Mouse (Mus musculus): ENCODE data around the gene Sf3a3. TPM values are rescaled to one million over a fixed set of nuclear protein-coding genes. Genes with fewer than 3 reads are reported as not detected.
A peak's percentile ranks its signal among the peaks of the same experiment; 100 is the strongest.

The Sf3a3 gene
- polyA plus RNA-seq, 2 experiments, result 42.1 to 59.2 TPM

DNA sequence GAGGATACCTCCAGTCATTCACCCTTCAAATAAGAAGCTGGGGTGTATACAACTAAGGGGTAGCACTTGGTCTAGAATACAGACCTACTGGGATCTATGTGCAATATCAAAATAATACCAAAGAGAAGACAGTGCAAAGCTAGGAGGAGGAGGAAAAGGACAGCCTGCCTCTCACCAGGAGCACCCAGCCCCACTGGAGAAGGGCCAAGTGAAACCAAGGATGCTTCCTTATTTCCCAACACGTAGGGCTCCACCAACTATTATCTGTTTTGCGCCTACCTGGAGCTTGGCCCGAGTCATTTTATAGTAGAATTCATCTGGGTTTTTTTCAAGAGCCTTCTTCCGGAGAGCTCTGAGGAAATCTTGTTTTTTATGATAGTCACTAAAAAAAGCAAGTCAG lies 31.1 kb upstream of the Sf3a3 start:
- Histone ChIP-seq H3K36me3 (replicated peaks; ENCODE audit: control insufficient read depth, insufficient read depth, low read depth) (peaks cover 34% of the 10 kb centered on the region), H3K9me3 (ENCODE audit: control insufficient read depth, low read length) (no peaks in the 10 kb centered on the region), H3K4me1 (replicated peaks; ENCODE audit: control insufficient read depth in 2 of 2, insufficient read depth in 2 of 2, low read length in 1 of 2) (no peaks in the 10 kb centered on the region), H3K9ac (replicated peaks) (no peak overlapping the region), H3K4me3 (ENCODE audit: insufficient read depth in 1 of 2, low read depth in 2 of 2, low read length in 2 of 2) (no peak overlapping the region), H3K27me3 (ENCODE audit: control insufficient read depth, insufficient read depth, low read length) (no peaks in the 10 kb centered on the region), H3K4me2 (ENCODE audit: low read depth) (no peak overlapping the region), H3K27ac (no peak overlapping the region)
- WGBS (ENCODE audit: insufficient replicate concordance), result 78% methylated on average over 4 of the region's 4 CpGs
- DNase-seq (ENCODE audit: low read depth in 3 of 3, low spot score in 3 of 3) (no peak), ATAC-seq (ENCODE audit: insufficient read depth) (no peak)
- TF ChIP-seq EP300 (IDR thresholded peaks at IDR 0.05; ENCODE audit: low read depth) (no peak), CTCF (IDR thresholded peaks at IDR 0.05; ENCODE audit: low read depth) (no peak)

DNA sequence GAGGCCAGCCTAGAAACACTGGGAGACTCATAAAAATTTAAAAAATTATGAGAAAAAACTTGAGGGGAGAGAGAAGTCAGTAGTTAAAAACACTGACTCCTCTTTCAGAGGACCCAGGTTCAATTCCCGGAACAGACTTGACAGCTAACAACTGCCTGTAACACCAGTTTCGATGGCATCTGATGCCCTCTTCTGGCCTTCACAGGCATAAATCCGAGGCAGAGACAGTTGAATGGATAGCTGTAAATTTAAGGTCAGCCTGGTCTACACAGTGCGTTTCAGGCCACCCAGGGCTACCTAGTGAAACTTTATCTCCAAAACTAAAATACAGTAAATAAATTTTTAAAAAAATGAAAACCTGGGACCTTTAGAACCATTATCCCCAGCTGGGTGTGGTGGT lies 29.6 kb upstream of the Sf3a3 start:
- Histone ChIP-seq H3K9ac (replicated peaks) (no peak overlapping the region), H3K4me3 (ENCODE audit: insufficient read depth in 1 of 2, low read depth in 2 of 2, low read length in 2 of 2) (no peak overlapping the region), H3K36me3 (replicated peaks; ENCODE audit: control insufficient read depth, insufficient read depth, low read depth) (peaks cover 28% of the 10 kb centered on the region), H3K9me3 (ENCODE audit: control insufficient read depth, low read length) (no peaks in the 10 kb centered on the region), H3K4me2 (ENCODE audit: low read depth) (no peak overlapping the region), H3K27ac (no peak overlapping the region), H3K27me3 (ENCODE audit: control insufficient read depth, insufficient read depth, low read length) (no peaks in the 10 kb centered on the region), H3K4me1 (replicated peaks; ENCODE audit: control insufficient read depth in 2 of 2, insufficient read depth in 2 of 2, low read length in 1 of 2) (no peaks in the 10 kb centered on the region)
- 64% methylated on average over 4 of the region's 4 CpGs for WGBS (ENCODE audit: insufficient replicate concordance)
- peak; percentile 43 for TF ChIP-seq CTCF (IDR thresholded peaks at IDR 0.05; ENCODE audit: low read depth)
- no peak for TF ChIP-seq EP300 (IDR thresholded peaks at IDR 0.05; ENCODE audit: low read depth)
- no peak for DNase-seq (ENCODE audit: low read depth in 3 of 3, low spot score in 3 of 3)
- ATAC-seq (ENCODE audit: insufficient read depth), result no peak

DNA sequence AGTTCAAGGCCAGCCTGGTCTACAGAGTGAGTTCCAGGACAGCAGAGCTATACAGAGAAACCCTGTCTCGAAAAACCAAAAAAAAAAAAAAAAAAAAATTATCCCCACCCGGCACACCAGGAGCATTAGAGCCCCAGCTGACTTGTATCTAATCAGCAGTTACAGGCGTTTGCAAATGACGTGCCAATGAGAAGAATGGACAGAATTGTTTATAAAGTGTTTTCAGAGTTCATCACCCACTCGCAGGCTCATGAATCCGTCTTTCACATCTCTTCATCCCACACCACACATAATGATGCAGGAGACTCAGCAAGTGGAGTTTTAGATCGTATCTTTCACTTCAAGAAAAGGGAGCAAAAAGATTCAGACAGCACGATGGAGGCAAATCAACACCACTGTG lies 29.1 kb upstream of the Sf3a3 start:
- TF ChIP-seq EP300 (IDR thresholded peaks at IDR 0.05; ENCODE audit: low read depth), result no peak
- TF ChIP-seq CTCF (IDR thresholded peaks at IDR 0.05; ENCODE audit: low read depth), result no peak
- Histone ChIP-seq H3K36me3 (replicated peaks; ENCODE audit: control insufficient read depth, insufficient read depth, low read depth) (peaks cover 28% of the 10 kb centered on the region), H3K27ac (no peak overlapping the region), H3K9ac (replicated peaks) (no peak overlapping the region), H3K9me3 (ENCODE audit: control insufficient read depth, low read length) (no peaks in the 10 kb centered on the region), H3K4me3 (ENCODE audit: insufficient read depth in 1 of 2, low read depth in 2 of 2, low read length in 2 of 2) (no peak overlapping the region), H3K27me3 (ENCODE audit: control insufficient read depth, insufficient read depth, low read length) (no peaks in the 10 kb centered on the region), H3K4me2 (ENCODE audit: low read depth) (no peak overlapping the region), H3K4me1 (replicated peaks; ENCODE audit: control insufficient read depth in 2 of 2, insufficient read depth in 2 of 2, low read length in 1 of 2) (no peaks in the 10 kb centered on the region)
- DNase-seq (ENCODE audit: low read depth in 3 of 3, low spot score in 3 of 3) (no peak), ATAC-seq (ENCODE audit: insufficient read depth) (no peak)
- WGBS (ENCODE audit: insufficient replicate concordance), result 57% methylated on average over 8 of the region's 8 CpGs

DNA sequence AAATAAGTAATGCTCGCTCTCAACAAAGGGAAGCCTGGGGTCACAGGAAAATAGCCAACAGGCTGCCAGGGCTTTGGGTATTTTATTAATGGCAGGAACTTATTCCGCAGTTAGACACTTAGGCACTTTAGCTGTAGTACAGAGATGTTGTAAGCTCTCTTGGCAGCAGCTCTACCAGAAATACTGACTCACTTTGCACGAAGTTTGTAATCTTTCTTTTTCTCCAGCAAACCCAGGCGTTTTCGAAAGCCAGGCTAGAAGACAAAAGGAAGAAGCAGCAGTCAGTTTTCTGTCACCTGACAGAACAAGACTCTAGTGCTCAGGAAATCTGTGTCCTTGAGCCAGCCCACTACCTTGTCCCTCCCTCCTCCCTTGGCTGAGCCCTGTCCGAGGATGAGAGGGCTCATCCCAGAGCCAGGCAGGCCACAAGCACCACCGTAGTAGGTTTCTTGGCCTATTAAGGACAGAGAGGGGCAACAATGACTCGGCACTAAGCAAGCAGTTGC lies 28.6 kb upstream of the Sf3a3 start:
- Histone ChIP-seq H3K9me3 (ENCODE audit: control insufficient read depth, low read length) (no peaks in the 10 kb centered on the region), H3K4me3 (ENCODE audit: insufficient read depth in 1 of 2, low read depth in 2 of 2, low read length in 2 of 2) (no peak overlapping the region), H3K27me3 (ENCODE audit: control insufficient read depth, insufficient read depth, low read length) (no peaks in the 10 kb centered on the region), H3K9ac (replicated peaks) (no peak overlapping the region), H3K36me3 (replicated peaks; ENCODE audit: control insufficient read depth, insufficient read depth, low read depth) (peaks cover 25% of the 10 kb centered on the region), H3K4me1 (replicated peaks; ENCODE audit: control insufficient read depth in 2 of 2, insufficient read depth in 2 of 2, low read length in 1 of 2) (no peaks in the 10 kb centered on the region; a peak in 1 of 4 replicates), H3K27ac (no peak overlapping the region), H3K4me2 (ENCODE audit: low read depth) (no peak overlapping the region)
- DNase-seq (ENCODE audit: low read depth in 3 of 3, low spot score in 3 of 3) (no peak), ATAC-seq (ENCODE audit: insufficient read depth) (no peak)
- no peak for TF ChIP-seq EP300 (IDR thresholded peaks at IDR 0.05; ENCODE audit: low read depth)
- TF ChIP-seq CTCF (IDR thresholded peaks at IDR 0.05; ENCODE audit: low read depth), result no peak
- 70% methylated on average over 8 of the region's 8 CpGs for WGBS (ENCODE audit: insufficient replicate concordance)

DNA sequence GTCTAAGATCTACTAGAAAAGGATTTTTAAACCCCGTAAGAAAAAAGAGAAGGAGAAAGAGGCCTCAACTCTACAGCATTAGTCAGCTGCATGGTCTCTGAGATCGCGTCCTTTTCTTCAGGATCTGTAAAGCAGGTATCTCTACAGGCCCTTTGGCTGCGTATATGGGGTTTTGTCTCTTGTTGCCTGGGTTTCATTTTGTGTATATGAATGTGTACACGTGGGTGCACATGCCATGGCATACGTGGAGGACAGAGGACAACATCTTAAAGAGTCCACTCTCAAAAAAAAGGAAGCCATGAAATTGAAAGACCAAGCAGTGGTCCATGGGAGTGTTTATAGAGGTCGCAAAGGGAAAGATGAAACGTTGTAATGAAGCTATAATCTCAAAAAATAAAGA lies 23.1 kb upstream of the Sf3a3 start:
- no peak for ATAC-seq (ENCODE audit: insufficient read depth)
- Histone ChIP-seq H3K4me2 (ENCODE audit: low read depth) (peak overlapping the region; percentile 80), H3K4me3 (ENCODE audit: insufficient read depth in 1 of 2, low read depth in 2 of 2, low read length in 2 of 2) (no peak overlapping the region), H3K4me1 (replicated peaks; ENCODE audit: control insufficient read depth in 2 of 2, insufficient read depth in 2 of 2, low read length in 1 of 2) (peaks cover 7 to 18% of the 10 kb centered on the region in 2 experiments; a peak in 3 of 4 replicates), H3K9me3 (ENCODE audit: control insufficient read depth, low read length) (no peaks in the 10 kb centered on the region), H3K36me3 (replicated peaks; ENCODE audit: control insufficient read depth, insufficient read depth, low read depth) (no peaks in the 10 kb centered on the region; the same call in none of the 2 replicates), H3K27ac (peak overlapping the region; percentile 13), H3K9ac (replicated peaks) (peak overlapping the region; percentile 23; the same call in 1 of the 2 replicates), H3K27me3 (ENCODE audit: control insufficient read depth, insufficient read depth, low read length) (no peaks in the 10 kb centered on the region)
- WGBS (ENCODE audit: insufficient replicate concordance), result 58% methylated on average over 8 of the region's 8 CpGs
- TF ChIP-seq CTCF (IDR thresholded peaks at IDR 0.05; ENCODE audit: low read depth), result no peak
- no peak for TF ChIP-seq EP300 (IDR thresholded peaks at IDR 0.05; ENCODE audit: low read depth)
- DNase-seq (ENCODE audit: low read depth in 3 of 3, low spot score in 3 of 3), result no peak
